Mouse (Mus musculus) olfactory bulb, adult 2 months (tissue): ENCODE measurements around the gene Efna2.

ENCODE experiments used
- CTCF ChIP-seq: fragments of 200-500 bp; IDR thresholded peaks from 2 replicates; pipeline ENCODE4 v1.5.1; 2012; ENCODE audit warnings: low read depth, mild to moderate bottlenecking, low read length, moderate library complexity; ENCODE audit not compliant: insufficient read depth
- POLR2A ChIP-seq: fragments of 200-500 bp; IDR thresholded peaks from 2 replicates; pipeline ENCODE4 v1.6.1; 2012; ENCODE audit warnings: mild to moderate bottlenecking, low read depth, low read length, moderate library complexity; ENCODE audit not compliant: insufficient read depth

DNA sequence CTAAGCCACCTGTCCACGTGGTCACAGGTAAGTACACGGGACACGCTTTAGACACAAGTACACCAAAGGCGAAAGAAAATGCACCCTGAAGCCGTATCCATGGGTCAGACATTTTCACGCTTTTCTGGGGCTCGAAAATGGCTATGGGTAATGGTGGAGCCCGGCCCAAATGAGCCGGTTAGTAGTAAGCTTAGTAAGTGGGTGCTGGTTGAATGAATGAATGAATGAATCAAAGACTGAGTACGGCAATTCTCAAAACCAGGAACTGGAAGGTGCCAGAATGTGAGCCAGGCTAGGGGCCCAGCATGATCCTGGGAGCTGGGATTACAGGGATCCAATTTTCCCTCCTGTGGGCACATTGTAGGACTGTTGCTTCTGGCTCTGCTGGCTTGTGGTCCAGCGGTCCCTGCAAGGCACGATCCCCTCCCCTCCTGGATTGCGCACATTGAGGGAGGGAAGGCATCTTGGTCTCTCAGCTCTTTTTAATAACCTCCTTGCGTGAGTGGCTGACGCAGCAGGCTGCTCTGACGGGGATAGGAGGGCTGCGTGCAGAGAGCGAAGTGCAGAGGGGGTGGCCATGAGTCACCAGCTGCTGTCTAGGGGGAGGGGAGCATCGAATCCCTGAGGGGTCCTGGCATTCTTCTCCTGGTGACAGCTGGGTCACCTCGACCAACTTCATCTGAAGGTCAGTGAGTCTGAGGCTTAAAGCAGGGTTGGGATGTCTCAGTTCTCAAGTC lies 13.7 kb upstream of the Efna2 start, which contains the start of gene Cirbp:
- TF ChIP-seq CTCF: no peak
- no peak for TF ChIP-seq POLR2A
